In the genomic region with DNA sequence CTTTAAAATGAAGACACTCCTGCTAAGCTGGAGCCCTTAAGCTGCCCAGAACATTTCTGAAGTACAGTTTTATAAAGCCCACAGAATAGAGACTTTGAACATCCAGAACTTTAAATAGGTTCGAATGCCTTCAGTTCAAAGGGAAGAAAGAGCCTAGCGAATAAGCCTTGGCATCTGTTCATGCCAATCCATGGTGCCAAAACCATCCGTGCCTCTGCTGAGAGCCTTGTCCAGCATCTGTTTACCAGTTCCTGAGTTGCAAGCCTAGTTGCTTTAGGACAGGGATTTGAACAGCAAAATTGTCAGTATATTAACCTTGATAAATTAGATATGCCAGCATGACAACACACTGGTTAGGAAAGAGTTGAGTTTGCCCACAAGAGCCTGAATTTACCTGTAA, we compare ENCODE assay signal across 27 mouse cellular contexts.
"Had no signal": no experiment of that assay in that cellular context is flagged by ENCODE, and none has a peak within 500 bp of the region (broad histone marks: within the 10 kb centered on the region; RNA-seq: fewer than 3 reads in every experiment).

No protein-coding gene starts in this region.

- H3K4me3 ChIP-seq: gastrocnemius, adult 2 months; heart, adult 2 months; heart, embryonic 13.5 days; heart, embryonic 15.5 days; hindbrain, embryonic 10.5 days; hindbrain, embryonic 12.5 days; hindbrain, embryonic 15.5 days; intestine, embryonic 15.5 days; layer of hippocampus, adult 2 months; left cerebral cortex, adult 2 months; limb, embryonic 10.5 days; limb, embryonic 12.5 days; liver, embryonic 12.5 days had no signal

- DNase-seq: gastrocnemius, adult 2 months; gastrocnemius, postnatal 10 days; gastrocnemius, postnatal 25 days; heart, adult 2 months; heart, postnatal 14 days; heart, postnatal 36 days; kidney, adult 18-20 months; kidney, adult 8-10 months; kidney, postnatal 10 days; kidney, postnatal 25 days; kidney, postnatal 4 days; liver had no signal

- H3K36me3 ChIP-seq: heart, embryonic 13.5 days; heart, embryonic 15.5 days; hindbrain, embryonic 10.5 days; hindbrain, embryonic 12.5 days; hindbrain, embryonic 15.5 days; intestine, embryonic 15.5 days; limb, embryonic 10.5 days; limb, embryonic 12.5 days; liver, embryonic 12.5 days had no signal

- H3K4me2 ChIP-seq: heart, embryonic 11.5 days; heart, embryonic 13.5 days; heart, embryonic 15.5 days; hindbrain, embryonic 12.5 days; hindbrain, embryonic 15.5 days; intestine, embryonic 15.5 days; limb, embryonic 12.5 days; liver, embryonic 12.5 days had no signal

- H3K4me1 ChIP-seq: heart, embryonic 13.5 days; heart, embryonic 15.5 days; hindbrain, embryonic 10.5 days; hindbrain, embryonic 12.5 days; hindbrain, embryonic 15.5 days; intestine, embryonic 15.5 days; limb, embryonic 10.5 days; limb, embryonic 12.5 days; liver, embryonic 12.5 days had no signal

- ATAC-seq: inflammation-experienced regulatory T-cells, adult 6 months; intestine, embryonic 15.5 days; intestine, postnatal 0 days; liver, embryonic 12.5 days had no signal

- H3K27me3 ChIP-seq: heart, embryonic 13.5 days; heart, embryonic 15.5 days; intestine, embryonic 15.5 days; limb, embryonic 12.5 days; liver, embryonic 12.5 days had no signal

- H3K9me3 ChIP-seq: heart, embryonic 13.5 days; heart, embryonic 15.5 days; hindbrain, embryonic 10.5 days; hindbrain, embryonic 12.5 days; hindbrain, embryonic 15.5 days; intestine, embryonic 15.5 days; limb, embryonic 10.5 days; limb, embryonic 12.5 days; liver, embryonic 12.5 days had no signal

- H3K9ac ChIP-seq: heart, embryonic 13.5 days; heart, embryonic 15.5 days; hindbrain, embryonic 12.5 days; hindbrain, embryonic 15.5 days; intestine, embryonic 15.5 days; limb, embryonic 12.5 days; liver, embryonic 12.5 days; liver, embryonic 14.5 days had no signal

- H3K27ac ChIP-seq: gastrocnemius, adult 2 months; heart, adult 2 months; heart, embryonic 13.5 days; heart, embryonic 15.5 days; hindbrain, embryonic 10.5 days; hindbrain, embryonic 12.5 days; hindbrain, embryonic 15.5 days; intestine, embryonic 15.5 days; layer of hippocampus, adult 2 months; left cerebral cortex, adult 2 months; limb, embryonic 10.5 days; limb, embryonic 12.5 days; liver, embryonic 12.5 days; liver, embryonic 14.5 days had no signal
